Comparison of ENCODE assay signal across 8 mouse cellular contexts in genomic region chr17:23725999-23726757, GRCm38 (mm10). TPM values are rescaled to one million over a fixed set of nuclear protein-coding genes. Genes with fewer than 3 reads are reported as not detected.
DNase-seq lines count a peak whose midpoint lies in the region; ATAC-seq and TF ChIP-seq lines count a peak whose summit lies in the region.

Gene Pkmyt1 (plus strand): TSS chr17:23726336.

- WGBS in forebrain, embryonic 12.5 days, result 1% methylated on average over 68 of the region's 73 CpGs
- WGBS in heart, postnatal 0 days, result 1% methylated on average over 63 of the region's 73 CpGs
- 1% methylated on average over 71 of the region's 73 CpGs for WGBS in liver, embryonic 16.5 days (ENCODE audit: insufficient replicate concordance)
- 2% methylated on average over 67 of the region's 73 CpGs for WGBS in neural tube, embryonic 13.5 days

- no peaks in the 10 kb centered on the region; the same call in 1 of the 2 replicates for H3K79me2 ChIP-seq in CH12.LX (replicated peaks; ENCODE audit: control insufficient read depth, extremely low read depth, insufficient read depth, poor library complexity, severe bottlenecking)

- peak; percentile 95 for ATAC-seq in forebrain, embryonic 12.5 days (ENCODE audit: low FRiP score)
- ATAC-seq in heart, postnatal 0 days (ENCODE audit: insufficient read depth, low read depth), result peak; percentile 96
- ATAC-seq in liver, embryonic 16.5 days (ENCODE audit: low read depth), result peak; percentile 91
- peak; percentile 96 for ATAC-seq in neural tube, embryonic 13.5 days (ENCODE audit: low read depth)

- dilution Hi-C loops in CH12.LX (cut with MboI; ENCODE audit: extremely low pct_ligation_motif_present, extremely low pct_unique_long_range_greater_than_20kb, low sequenced_read_pairs), result no loop called here

- DNase-seq in CH12.LX (ENCODE audit: extremely low read depth), result peak; percentile 94
- peak; percentile 92 for DNase-seq in c-Kit-positive CD71-positive TER-119-negative erythroid progenitor cells, embryonic 14.5 days (ENCODE audit: low read depth)
- DNase-seq in heart, postnatal 0 days (ENCODE audit: low spot score), result peak; percentile 92
- DNase-seq in kidney, postnatal 4 days, result peak; percentile 97 to 98

- H3K4me2 ChIP-seq in CH12.LX (ENCODE audit: insufficient read depth, low read depth, poor library complexity, severe bottlenecking), result peak within 1 kb of the TSS; percentile 73
- H3K4me2 ChIP-seq in forebrain, embryonic 12.5 days, result peak within 1 kb of the TSS; percentile 88
- peak within 1 kb of the TSS; percentile 95 for H3K4me2 ChIP-seq in heart, postnatal 0 days (ENCODE audit: low read depth, low read length)
- H3K4me2 ChIP-seq in liver, embryonic 16.5 days (ENCODE audit: low read depth, low read length), result peak within 1 kb of the TSS; percentile 85
- peak within 1 kb of the TSS; percentile 92 for H3K4me2 ChIP-seq in neural tube, embryonic 13.5 days

- peak within 1 kb of the TSS; percentile 43 for H3K27ac ChIP-seq in CH12.LX (ENCODE audit: insufficient read depth, low read depth)
- H3K27ac ChIP-seq in forebrain, embryonic 12.5 days, result peak within 1 kb of the TSS; percentile 70
- peak within 1 kb of the TSS; percentile 89 for H3K27ac ChIP-seq in heart, postnatal 0 days (ENCODE audit: low read depth)
- H3K27ac ChIP-seq in liver, embryonic 16.5 days (ENCODE audit: low read length), result peak within 1 kb of the TSS; percentile 92
- H3K27ac ChIP-seq in neural tube, embryonic 13.5 days (replicated peaks), result peak within 1 kb of the TSS; percentile 67
- peak within 1 kb of the TSS; percentile 88 for H3K27ac ChIP-seq in testis, adult 2 months (ENCODE audit: control insufficient read depth, insufficient read depth, low read depth, low read length)

- in situ Hi-C loops in CH12.LX (cut with MboI; ENCODE audit: low pct_ligation_motif_present, low pct_unique_long_range_greater_than_20kb, low sequenced_read_pairs), result loop anchor here (10.0 kb wide), 1 partner anchor 51 kb away; the partner anchor contains the start of genes Cldn6, Hcfc1r1, Thoc6 and Tnfrsf12a

- peak; percentile 90 for TF ChIP-seq POLR2A in CH12.LX (IDR thresholded peaks at IDR 0.05; ENCODE audit: low read depth, low read length)
- peak; percentile 84 for TF ChIP-seq POLR2A in testis, adult 2 months (IDR thresholded peaks at IDR 0.05; ENCODE audit: control insufficient read depth, low read depth, low read length)

- peaks cover 12% of the 10 kb centered on the region for H3K27me3 ChIP-seq in CH12.LX (replicated peaks)
- peaks cover 5% of the 10 kb centered on the region; the same call in 1 of the 2 replicates for H3K27me3 ChIP-seq in forebrain, embryonic 12.5 days
- H3K27me3 ChIP-seq in heart, postnatal 0 days (ENCODE audit: control insufficient read depth, insufficient read depth, low read length), result no peaks in the 10 kb centered on the region
- H3K27me3 ChIP-seq in liver, embryonic 16.5 days (ENCODE audit: control insufficient read depth, insufficient read depth, low read depth, low read length), result no peaks in the 10 kb centered on the region
- H3K27me3 ChIP-seq in neural tube, embryonic 13.5 days, result no peaks in the 10 kb centered on the region
- no peaks in the 10 kb centered on the region for H3K27me3 ChIP-seq in testis, adult 2 months (ENCODE audit: control insufficient read depth, insufficient read depth, low read length)

- peaks cover 4 to 28% of the 10 kb centered on the region in 2 experiments for H3K4me1 ChIP-seq in CH12.LX (ENCODE audit: control insufficient read depth in 1 of 2, insufficient read depth in 2 of 2)
- H3K4me1 ChIP-seq in forebrain, embryonic 12.5 days, result peaks cover 14% of the 10 kb centered on the region
- peaks cover 6% of the 10 kb centered on the region; the same call in 1 of the 2 replicates for H3K4me1 ChIP-seq in heart, postnatal 0 days (ENCODE audit: control insufficient read depth, insufficient read depth)
- H3K4me1 ChIP-seq in liver, embryonic 16.5 days (ENCODE audit: control insufficient read depth, low read depth, low read length), result peaks cover 22% of the 10 kb centered on the region
- H3K4me1 ChIP-seq in neural tube, embryonic 13.5 days (replicated peaks), result peaks cover 13% of the 10 kb centered on the region
- peaks cover 16% of the 10 kb centered on the region for H3K4me1 ChIP-seq in testis, adult 2 months (ENCODE audit: control insufficient read depth, insufficient read depth, low read length)

- no peak for TF ChIP-seq CTCF in CH12.LX (conservative IDR thresholded peaks at IDR 0.05 in 1 of 2, IDR thresholded peaks at IDR 0.05 in 1 of 2; ENCODE audit: low read depth in 2 of 2, low read length in 2 of 2)
- no peak for TF ChIP-seq CTCF in heart, postnatal 0 days (IDR thresholded peaks at IDR 0.05; ENCODE audit: low read depth)
- no peak for TF ChIP-seq CTCF in testis, adult 2 months (IDR thresholded peaks at IDR 0.05; ENCODE audit: control insufficient read depth, insufficient read depth, insufficient replicate concordance, low read depth, low read length)

- H3K9ac ChIP-seq in CH12.LX (ENCODE audit: insufficient read depth, low read depth), result peak within 1 kb of the TSS; percentile 75
- H3K9ac ChIP-seq in forebrain, embryonic 12.5 days, result peak within 1 kb of the TSS; percentile 80
- peak within 1 kb of the TSS; percentile 60 for H3K9ac ChIP-seq in heart, postnatal 0 days (replicated peaks; ENCODE audit: low read depth, low read length)
- H3K9ac ChIP-seq in liver, embryonic 16.5 days (ENCODE audit: low read depth, low read length), result peak within 1 kb of the TSS; percentile 85
- peak within 1 kb of the TSS; percentile 74 for H3K9ac ChIP-seq in neural tube, embryonic 13.5 days

- no peaks in the 10 kb centered on the region for H3K9me3 ChIP-seq in CH12.LX (replicated peaks; ENCODE audit: low read length)
- no peaks in the 10 kb centered on the region for H3K9me3 ChIP-seq in forebrain, embryonic 12.5 days
- H3K9me3 ChIP-seq in heart, postnatal 0 days (replicated peaks; ENCODE audit: control insufficient read depth, low read length), result no peaks in the 10 kb centered on the region
- H3K9me3 ChIP-seq in liver, embryonic 16.5 days (replicated peaks; ENCODE audit: control insufficient read depth, low read length), result no peaks in the 10 kb centered on the region
- no peaks in the 10 kb centered on the region for H3K9me3 ChIP-seq in neural tube, embryonic 13.5 days

- H3K4me3 ChIP-seq in CH12.LX (replicated peaks in 1 of 3; ENCODE audit: low read depth in 2 of 3, low read length in 2 of 3, poor library complexity in 1 of 3), result peak within 1 kb of the TSS; percentile 61 to 90 (median 84)
- H3K4me3 ChIP-seq in forebrain, embryonic 12.5 days (replicated peaks), result peak within 1 kb of the TSS; percentile 92
- H3K4me3 ChIP-seq in heart, postnatal 0 days (ENCODE audit: low read depth, low read length), result peak within 1 kb of the TSS; percentile 90
- peak within 1 kb of the TSS; percentile 88 for H3K4me3 ChIP-seq in liver, embryonic 16.5 days (ENCODE audit: low read depth, low read length)
- H3K4me3 ChIP-seq in neural tube, embryonic 13.5 days, result peak within 1 kb of the TSS; percentile 84
- H3K4me3 ChIP-seq in testis, adult 2 months (ENCODE audit: control insufficient read depth, low read depth, low read length), result peak within 1 kb of the TSS; percentile 94

- H3K36me3 ChIP-seq in CH12.LX (replicated peaks in 1 of 2; ENCODE audit: control insufficient read depth in 1 of 2, insufficient read depth in 1 of 2, low read length in 1 of 2), result peaks cover 0 to 3% of the 10 kb centered on the region in 2 experiments
- H3K36me3 ChIP-seq in forebrain, embryonic 12.5 days (replicated peaks), result no peaks in the 10 kb centered on the region
- no peaks in the 10 kb centered on the region for H3K36me3 ChIP-seq in heart, postnatal 0 days (replicated peaks; ENCODE audit: control insufficient read depth, insufficient read depth, low read length)
- no peaks in the 10 kb centered on the region for H3K36me3 ChIP-seq in liver, embryonic 16.5 days (ENCODE audit: control insufficient read depth, insufficient read depth)
- H3K36me3 ChIP-seq in neural tube, embryonic 13.5 days, result no peaks in the 10 kb centered on the region
- no peaks in the 10 kb centered on the region for H3K36me3 ChIP-seq in testis, adult 2 months (ENCODE audit: control insufficient read depth, insufficient read depth, low read length)

- TF ChIP-seq EP300 in CH12.LX (IDR thresholded peaks at IDR 0.05; ENCODE audit: low read length), result no peak
- TF ChIP-seq EP300 in heart, postnatal 0 days (IDR thresholded peaks at IDR 0.05; ENCODE audit: low read depth), result no peak

- TF ChIP-seq RAD21 in CH12.LX (IDR thresholded peaks at IDR 0.05; ENCODE audit: low read depth, low read length), result no peak

TF ChIP-seq in CH12.LX, 34 proteins besides CTCF, POLR2A, EP300 and RAD21 (continues in another document):
- TF ChIP-seq HCFC1 (IDR thresholded peaks at IDR 0.05; ENCODE audit: low read depth, low read length) (peak; percentile 62; the same call in 1 of the 2 replicates), SIN3A (IDR thresholded peaks at IDR 0.05; ENCODE audit: low read length) (peak; percentile 65), MXI1 (IDR thresholded peaks at IDR 0.05; ENCODE audit: low read depth, low read length) (peak; percentile 21; the same call in 1 of the 2 replicates), ELF1 (IDR thresholded peaks at IDR 0.05; ENCODE audit: low read depth, low read length) (peak; percentile 40), ZNF384 (IDR thresholded peaks at IDR 0.05; ENCODE audit: low read depth, low read length) (no peak), MAX (IDR thresholded peaks at IDR 0.05; ENCODE audit: low read length) (peak; percentile 42; the same call in 1 of the 2 replicates), MYC (IDR thresholded peaks at IDR 0.05; ENCODE audit: low read depth, low read length) (0 out of 2 replicates have a peak, but pooled peaks have one; percentile 36), TBP (conservative IDR thresholded peaks at IDR 0.05; ENCODE audit: low read depth, low read length) (peak; percentile 81; the same call in 1 of the 2 replicates), JUN (IDR thresholded peaks at IDR 0.05; ENCODE audit: insufficient read depth, low read depth, low read length) (no peak), ZC3H11A (IDR thresholded peaks at IDR 0.05; ENCODE audit: low read depth, low read length) (no peak), NELFE (IDR thresholded peaks at IDR 0.05; ENCODE audit: low read depth, low read length) (peak; percentile 87), TCF12 (IDR thresholded peaks at IDR 0.05; ENCODE audit: low read depth, low read length) (peak; percentile 48; the same call in 1 of the 2 replicates)

RNA-seq across cellular contexts. Expression of gene Pkmyt1, which starts in this region (rescaled TPM):
- total RNA-seq in CH12.LX (2012; rRNA removed), result 21.4 and 25.4 TPM in 2 replicates
- 11.4 and 12.6 TPM in 2 replicates for total RNA-seq in CH12.LX (2014; rRNA removed)
- 30.7 and 37.0 TPM in 2 replicates for polyA plus RNA-seq in CH12.LX (2012; ENCODE audit: insufficient read length, low read depth)
- 47.3 and 49.6 TPM in 2 replicates for polyA plus RNA-seq in forebrain, embryonic 12.5 days (2016; fragmentation: Nextera tagmentation; extraction: Ambion mirVana)
- 18.2 and 21.7 TPM in 2 replicates for total RNA-seq in heart, postnatal 0 days (2014; rRNA removed; ENCODE audit: low replicate concordance)
- 8.6 and 9.0 TPM in 2 replicates for polyA plus RNA-seq in heart, postnatal 0 days (2015; fragmentation: Nextera tagmentation; extraction: Ambion mirVana)
- 24.9 and 26.0 TPM in 2 replicates for polyA plus RNA-seq in liver, embryonic 16.5 days (2015; fragmentation: Nextera tagmentation; extraction: Ambion mirVana)
- polyA plus RNA-seq in neural tube, embryonic 13.5 days (2015; fragmentation: Nextera tagmentation; extraction: Ambion mirVana), result 13.9 and 16.7 TPM in 2 replicates
- 78.6 and 88.6 TPM in 2 replicates for polyA plus RNA-seq in testis, adult 2 months (2012; rRNA removed)

Comparison
In these comparisons a context has a peak if more than half of its experiments do, and no peak if none do; other contexts are left out.
1. Peak in every context shown above with its lines: DNase-seq, ATAC-seq, H3K4me3 ChIP-seq and H3K27ac ChIP-seq.